Mouse (Mus musculus): ENCODE measurements around the gene Tgfbr2.

GRCm38 (mm10) chr9:116076946-116077345 is 98.2 kb downstream of the Tgfbr2 start:
- TF ChIP-seq CTCF (IDR thresholded peaks at IDR 0.05; ENCODE audit: borderline replicate concordance, insufficient read depth, low read depth, low read length) (no peak), POLR2A (IDR thresholded peaks at IDR 0.05; ENCODE audit: borderline replicate concordance, insufficient read depth, low read length) (no peak)

Data from cerebellum, adult 2 months (tissue).